Mouse (Mus musculus) cerebral cortex, adult 2 months (tissue): Measurements from ENCODE around the gene Ehbp1l1.

Experiments used
- WGBS: fragments of 180-500 bp; shearing (Covaris S2); methylation state at CpG from one replicate; pipeline ENCODE4 v1.1.7; 2018; 5-methylcytosine and 5-hydroxymethylcytosine counted together

The Ehbp1l1 gene

GRCm38 (mm10) chr19:5734325-5734724 is 8.2 kb upstream of the Ehbp1l1 start:
- WGBS = 75% methylated on average over 9 of the region's 9 CpGs

DNA sequence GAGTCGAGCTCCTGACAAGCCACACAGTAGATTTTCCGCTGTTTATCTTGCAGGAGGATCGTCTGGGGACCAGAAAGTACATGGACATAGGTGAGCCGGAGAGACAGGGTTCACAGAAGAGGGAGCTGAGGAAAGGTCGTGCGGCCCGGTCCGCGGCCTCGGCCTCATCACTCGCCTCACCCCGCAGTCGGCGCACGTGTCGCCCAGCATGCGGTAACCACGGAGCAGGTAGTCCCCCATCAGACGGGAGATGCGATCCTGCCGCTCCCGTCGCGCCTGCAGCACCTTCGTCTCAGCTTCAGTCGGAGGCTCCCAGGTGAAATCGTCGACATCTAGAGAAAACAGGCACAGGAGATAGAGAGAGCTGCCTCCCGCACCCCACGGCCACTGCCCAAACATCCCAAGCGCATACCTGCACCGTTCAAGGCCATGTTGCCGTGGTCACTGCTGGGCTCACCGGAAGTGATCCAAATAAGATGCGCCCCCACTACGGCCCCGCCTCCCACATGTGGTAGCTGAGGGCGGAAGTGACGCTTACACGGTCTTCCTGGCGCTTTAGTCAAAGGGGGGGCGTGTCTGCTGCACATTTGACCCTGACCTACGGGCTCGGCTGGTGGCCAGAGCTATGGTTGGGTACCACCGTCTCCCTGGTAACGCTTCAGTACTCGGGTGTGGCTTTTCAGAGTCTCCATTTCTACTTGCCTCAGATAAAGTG is 5.3 kb upstream of the Ehbp1l1 start:
- WGBS = under 1% methylated on average over 47 of the region's 47 CpGs

GRCm38 (mm10) chr19:5730314-5731186 is 4.4 kb upstream of the Ehbp1l1 start:
- WGBS = 72% methylated on average over 29 of the region's 29 CpGs

DNA sequence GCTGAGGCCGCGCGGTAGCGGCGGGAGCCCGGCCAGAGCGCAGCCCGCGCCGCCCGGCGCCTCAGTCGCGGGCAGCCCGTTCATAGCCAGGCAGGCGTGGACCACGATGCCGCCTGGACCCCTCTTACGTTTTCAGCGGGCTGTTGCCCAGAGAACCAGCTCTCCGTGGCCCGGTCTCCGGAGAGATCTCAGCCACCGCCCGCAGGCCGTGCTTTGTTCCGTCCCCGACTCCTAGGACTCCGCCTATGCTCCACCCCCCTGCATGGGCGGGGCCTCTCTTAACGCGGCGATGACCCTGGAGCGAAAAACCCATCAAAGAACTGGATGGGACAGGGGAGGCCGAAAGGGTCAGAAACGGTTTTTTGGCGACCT is 3.3 kb upstream of the Ehbp1l1 start, which contains the start of gene Fam89b:
Fam89b (minus strand) TSS at position 210 of the 372 bp plus-strand sequence.
- WGBS = under 1% methylated on average over 37 of the region's 37 CpGs

GRCm38 (mm10) chr19:5728631-5729443 is 2.7 kb upstream of the Ehbp1l1 start:
- 1% methylated on average over 36 of the region's 37 CpGs for WGBS

GRCm38 (mm10) chr19:5727701-5728100 is 1.6 kb upstream of the Ehbp1l1 start:
- WGBS = 2% methylated on average over 14 of the region's 14 CpGs

DNA sequence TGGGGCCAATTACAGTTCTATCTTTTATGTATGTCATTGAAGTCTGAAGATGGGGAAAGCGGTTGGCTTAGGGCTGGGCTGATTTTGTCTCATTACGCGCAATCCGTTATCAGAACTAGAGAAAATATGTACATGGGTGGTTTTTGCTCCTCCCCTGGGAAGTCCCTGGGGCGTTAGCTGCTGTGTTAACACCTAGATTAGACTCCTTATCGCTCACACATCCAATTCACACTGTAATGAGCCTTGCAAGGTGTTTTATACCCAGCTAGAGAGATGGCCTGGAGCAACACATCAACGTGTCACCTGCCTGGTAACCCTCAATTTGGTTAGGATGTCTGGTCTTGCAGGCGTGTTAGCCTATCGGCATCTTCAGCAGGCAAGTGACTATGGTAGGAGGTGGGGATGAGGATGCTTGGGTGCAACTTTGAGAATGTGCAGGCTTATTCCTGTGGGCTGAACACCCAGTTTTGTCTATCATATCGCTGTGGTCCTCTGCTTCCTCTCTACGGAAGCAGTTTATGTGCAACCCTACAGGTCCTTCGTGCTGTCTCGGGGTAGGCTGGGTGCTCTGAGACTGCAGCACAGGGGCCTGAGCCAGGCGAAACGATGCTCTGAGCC is 953 bp upstream of the Ehbp1l1 start:
- WGBS = 64% methylated on average over 15 of the region's 15 CpGs

- 68% methylated on average over 12 of the region's 12 CpGs for WGBS
Observed at GRCm38 (mm10) chr19:5725029-5725707, 949 bp downstream of the Ehbp1l1 start.

- 59% methylated on average over 7 of the region's 7 CpGs for WGBS
Observed at GRCm38 (mm10) chr19:5724549-5724941, 1.6 kb downstream of the Ehbp1l1 start.

DNA sequence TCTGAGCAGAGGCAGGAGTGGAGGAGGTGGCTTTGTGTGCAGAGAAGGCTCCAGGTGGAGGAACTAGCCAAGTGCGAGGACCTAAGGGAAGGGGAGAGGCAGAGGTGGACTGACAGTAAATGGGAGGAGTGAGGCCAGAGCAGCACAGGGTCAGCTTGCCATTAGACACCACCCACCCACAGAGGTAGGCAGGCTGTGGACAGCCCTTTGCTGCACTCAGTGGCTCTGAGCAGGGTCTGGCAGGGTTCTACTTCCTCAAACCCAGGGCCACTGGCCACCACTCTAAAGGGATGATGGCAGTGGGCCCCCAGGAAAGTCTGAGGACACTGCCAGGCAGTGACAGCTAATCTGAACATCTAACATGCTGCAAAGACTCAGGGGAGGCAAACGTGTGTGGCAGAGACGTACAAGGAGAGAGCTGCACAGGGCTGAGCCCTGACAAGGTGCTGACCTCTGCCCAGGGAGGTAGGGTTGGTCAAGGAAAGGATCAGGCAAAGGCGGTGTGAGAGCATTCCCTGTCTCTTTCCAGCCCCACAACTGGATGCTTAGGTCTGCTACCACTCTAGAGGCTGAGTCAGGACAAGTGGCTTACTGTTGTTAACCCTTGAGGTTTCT is 2.1 kb downstream of the Ehbp1l1 start:
- WGBS = 76% methylated on average over 4 of the region's 4 CpGs

DNA sequence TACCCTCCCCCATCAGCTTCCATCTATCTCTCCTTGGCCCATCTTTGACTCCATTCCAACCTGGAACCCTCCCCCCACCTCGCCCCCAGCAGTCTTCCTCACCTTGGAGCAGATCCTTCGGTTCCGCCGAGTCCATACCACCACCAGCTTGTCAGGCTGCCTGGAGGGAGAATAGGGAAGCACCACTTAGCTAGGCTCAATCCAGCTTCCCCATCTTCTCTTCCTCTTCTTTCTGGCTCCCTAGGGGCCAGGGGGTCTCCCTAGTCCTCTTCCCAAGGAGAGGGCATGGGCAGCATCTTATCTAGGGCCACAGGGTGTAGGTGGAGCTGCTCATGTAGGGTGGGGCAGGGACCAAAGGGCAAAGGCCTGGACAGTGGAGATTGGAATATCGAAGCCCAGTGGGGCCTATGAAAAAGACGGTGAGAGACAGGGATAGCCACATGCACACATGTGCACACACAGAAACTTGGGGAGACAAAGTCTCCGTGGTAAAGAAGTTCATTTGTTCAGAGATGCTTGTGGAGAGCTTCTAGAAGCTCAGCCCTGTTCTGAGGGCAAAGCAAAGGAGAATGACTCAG is 3.2 kb downstream of the Ehbp1l1 start:
- WGBS = 87% methylated on average over 7 of the region's 7 CpGs

DNA sequence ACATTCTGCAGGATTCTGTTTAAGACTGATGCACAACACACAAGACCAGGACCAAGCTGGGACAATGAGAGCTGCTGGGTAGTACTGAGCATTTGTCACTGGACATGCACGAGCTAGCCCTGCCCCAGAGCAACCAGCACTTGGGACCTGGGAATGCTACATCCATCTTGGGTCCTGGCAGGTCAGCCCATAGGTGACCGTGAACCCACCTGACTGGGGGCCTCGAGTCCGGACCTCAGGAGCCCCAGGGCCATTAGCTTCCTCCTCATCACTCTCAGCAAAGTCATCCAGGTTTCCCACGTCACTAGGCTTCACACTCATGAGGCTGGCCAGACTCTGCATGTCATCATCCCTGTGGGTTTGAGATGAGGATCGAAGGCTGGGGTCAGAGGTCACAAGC is 4.9 kb downstream of the Ehbp1l1 start:
- 92% methylated on average over 6 of the region's 6 CpGs for WGBS

DNA sequence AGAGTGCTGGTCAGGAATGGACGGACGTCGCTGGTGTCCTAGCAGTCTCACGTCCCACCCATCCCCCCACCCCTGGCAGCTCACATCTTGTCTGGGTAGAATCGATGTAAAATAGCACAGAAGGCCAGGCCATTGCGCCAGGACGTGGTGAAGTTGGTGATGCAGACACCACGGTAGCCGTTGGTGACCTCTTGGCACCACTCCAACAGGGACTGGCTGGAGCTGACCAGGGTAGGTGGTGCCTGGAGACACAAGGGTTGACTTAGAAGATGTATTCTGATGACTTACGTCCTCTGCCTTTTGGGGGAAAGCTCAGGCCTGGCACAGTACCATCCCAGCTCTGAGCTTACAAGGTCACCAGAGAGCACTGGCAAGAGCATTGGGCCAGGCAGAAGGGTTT is 9.2 kb downstream of the Ehbp1l1 start:
- WGBS = 45% methylated on average over 10 of the region's 10 CpGs

- 34% methylated on average over 43 of the region's 43 CpGs for WGBS
Observed at GRCm38 (mm10) chr19:5715793-5716688, 10.1 kb downstream of the Ehbp1l1 start.

DNA sequence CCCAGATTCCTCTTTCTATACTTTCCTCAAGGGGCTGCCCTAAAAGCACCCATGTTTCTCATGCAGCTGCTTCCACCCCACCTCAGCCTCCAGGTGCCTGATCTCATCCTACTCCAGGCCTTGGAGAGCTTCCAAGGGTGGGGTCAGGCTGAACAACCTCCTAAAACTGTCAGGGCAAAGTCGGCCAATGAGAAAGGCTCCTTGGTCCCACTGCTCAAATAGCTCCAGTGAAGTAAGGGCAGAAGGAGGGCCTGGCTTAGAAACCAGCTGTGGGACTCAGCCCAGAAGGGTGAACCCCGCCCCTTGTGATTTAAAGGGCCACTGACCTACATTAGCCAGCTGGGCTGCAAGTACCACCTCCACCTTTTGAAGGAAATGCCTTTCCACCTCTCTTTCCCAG is 12.4 kb downstream of the Ehbp1l1 start:
- 19% methylated on average over 2 of the region's 2 CpGs for WGBS

- 68% methylated on average over 5 of the region's 5 CpGs for WGBS
Observed at GRCm38 (mm10) chr19:5713255-5713654, 12.9 kb downstream of the Ehbp1l1 start.

- WGBS = 85% methylated on average over 14 of the region's 14 CpGs
Observed at GRCm38 (mm10) chr19:5711907-5712460, 14.1 kb downstream of the Ehbp1l1 start.

- 8% methylated on average over 3 of the region's 3 CpGs for WGBS
Observed at GRCm38 (mm10) chr19:5711218-5711617, 14.9 kb downstream of the Ehbp1l1 start.

DNA sequence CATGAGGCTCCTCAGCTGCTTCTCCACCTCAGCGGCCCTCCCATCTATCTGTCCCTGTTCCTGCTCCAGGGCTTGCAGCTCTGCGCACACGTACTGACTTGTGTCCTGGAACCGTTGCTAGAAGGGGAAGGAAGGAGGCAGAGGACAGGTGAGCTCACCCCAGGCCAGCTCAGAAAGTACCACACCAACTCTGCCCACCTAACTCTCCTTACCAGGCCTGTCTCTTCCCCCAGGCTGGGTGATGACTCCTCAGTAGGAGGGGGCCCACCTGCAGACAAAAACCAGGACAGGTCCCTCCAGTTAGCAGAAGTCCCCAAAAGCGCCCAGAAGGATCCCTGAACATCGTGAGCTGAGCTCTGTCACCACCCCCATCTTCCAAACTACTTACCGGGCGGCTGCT is 15.5 kb downstream of the Ehbp1l1 start:
- WGBS = 89% methylated on average over 8 of the region's 8 CpGs
